Mouse (Mus musculus) frontal cortex, postnatal 14 days (tissue): ENCODE measurements at regions not wholly inside any gene's neighbourhood (a gene's known extent, or its start where the extent isn't known, plus 50 kb on each side); places are given as distances from the start of the nearest gene placed in this dataset.
A peak's percentile ranks its signal among the peaks of the same experiment; 100 is the strongest.

Experiments used
- DNase-seq, 2 experiments: peaks; one replicate each; pipeline ENCODE4 v3.0.0; 2022; ENCODE audit warnings: low spot score in 2 of 2

GRCm38 (mm10) chr1:137865030-137865429, 310.5 kb downstream of the Ptprc start:
- no peak for DNase-seq

DNA sequence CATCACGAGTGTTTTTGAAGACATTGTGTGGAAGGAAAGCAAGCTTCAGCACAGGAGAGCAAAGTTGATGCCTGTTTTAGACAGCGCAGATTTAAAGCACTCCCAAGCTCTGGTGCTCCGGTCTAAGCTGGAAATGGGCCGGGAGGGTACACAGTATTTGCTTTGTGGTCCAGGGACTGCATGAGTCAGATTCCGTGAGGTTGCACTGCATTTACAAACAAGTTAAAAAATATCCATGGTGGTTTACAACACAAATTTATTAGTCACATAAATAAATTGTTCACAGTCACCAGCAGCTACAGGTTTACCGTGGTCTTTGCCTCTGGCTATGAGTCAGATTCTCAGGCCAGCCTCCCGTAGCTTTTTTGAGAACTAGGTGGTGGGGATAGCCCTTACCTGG, 312.0 kb downstream of the Ptprc start:
- DNase-seq: no peak

DNA sequence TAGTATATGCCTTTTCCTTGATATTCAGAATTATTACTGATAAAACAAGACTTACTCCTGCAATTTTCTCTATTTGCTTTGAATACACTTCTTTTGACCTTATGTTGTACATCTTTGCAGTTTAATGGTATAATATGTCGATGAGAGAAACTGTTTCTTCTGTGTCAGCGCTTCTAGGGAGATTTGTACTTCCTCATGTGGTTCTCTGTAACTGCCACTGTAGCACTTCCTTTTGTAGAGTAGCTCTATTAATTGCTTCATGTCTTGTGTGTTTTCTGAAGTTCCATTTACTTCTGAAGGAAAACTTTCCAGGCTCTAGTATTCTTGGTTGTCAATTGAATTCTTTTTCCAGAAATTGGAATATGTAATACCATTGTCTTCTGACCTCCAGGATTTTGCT, 323.2 kb downstream of the Ptprc start:
- DNase-seq: no peak

- peak in 1 of 2 experiments; percentile 7 for DNase-seq
Observed at GRCm38 (mm10) chr1:137847311-137847923, 328.1 kb downstream of the Ptprc start.

DNA sequence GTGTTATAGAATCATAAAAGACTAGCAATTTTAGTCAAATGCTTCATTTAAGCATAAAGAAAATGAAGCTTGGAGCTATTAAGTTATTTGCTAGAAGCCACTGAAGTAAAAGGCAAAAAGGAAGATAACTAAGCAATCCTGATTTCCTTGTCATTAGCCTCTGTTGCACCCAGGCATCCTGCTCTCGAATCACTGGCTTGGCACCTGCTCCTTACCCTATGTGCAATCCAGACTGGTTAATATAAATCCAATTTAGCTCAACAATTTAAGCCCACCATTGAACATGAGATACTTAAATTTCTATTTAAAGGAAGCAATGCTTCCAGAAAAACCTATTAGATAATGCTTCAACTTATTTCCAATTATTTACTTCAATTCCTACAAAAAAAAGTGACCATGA, 328.7 kb downstream of the Ptprc start:
- DNase-seq: no peak

- DNase-seq: no peak
Observed at GRCm38 (mm10) chr1:137840531-137840930, 335.0 kb downstream of the Ptprc start.

GRCm38 (mm10) chr1:137839703-137840102, 335.8 kb downstream of the Ptprc start:
- no peak for DNase-seq

DNA sequence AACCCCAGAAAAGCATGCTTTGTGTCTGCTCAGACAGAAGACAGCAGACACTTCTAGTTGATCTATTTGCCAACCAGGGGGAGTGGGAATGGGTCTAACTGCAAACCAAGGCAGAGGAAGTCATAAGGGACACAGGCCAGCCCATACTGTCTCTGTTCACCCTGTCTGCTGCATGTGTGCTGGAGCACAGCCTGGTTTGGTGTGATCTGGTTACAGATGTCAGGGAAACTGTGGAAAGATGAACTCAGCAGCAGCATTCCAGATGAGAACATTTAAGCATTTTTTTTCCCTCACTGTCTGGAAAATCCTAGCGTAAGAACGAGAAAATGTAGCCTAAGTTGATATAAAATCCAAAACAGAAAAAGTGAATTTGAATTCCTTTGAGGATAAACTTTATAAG, 336.2 kb downstream of the Ptprc start:
- no peak for DNase-seq

GRCm38 (mm10) chr1:137838357-137838756, 337.2 kb downstream of the Ptprc start:
- DNase-seq: no peak

DNA sequence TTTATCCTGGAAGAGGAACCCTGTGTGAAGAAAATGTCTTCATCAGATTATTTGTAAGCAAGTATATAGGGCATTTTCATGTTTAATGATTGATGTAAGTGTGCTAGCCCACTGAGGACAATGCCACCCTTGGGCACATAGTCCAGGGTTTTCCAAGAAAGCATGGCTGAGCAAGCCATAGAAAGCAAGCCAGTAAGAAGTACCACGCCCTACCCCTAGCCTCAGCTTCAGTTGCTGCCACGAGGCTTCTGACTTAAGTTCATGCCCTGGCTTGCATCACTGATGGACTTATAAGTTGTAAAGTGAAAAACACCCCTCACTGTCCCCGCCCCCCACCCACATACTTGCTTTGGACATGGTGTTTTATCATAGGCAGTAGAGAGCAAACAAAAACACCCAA, 342.0 kb downstream of the Ptprc start:
- no peak for DNase-seq

DNA sequence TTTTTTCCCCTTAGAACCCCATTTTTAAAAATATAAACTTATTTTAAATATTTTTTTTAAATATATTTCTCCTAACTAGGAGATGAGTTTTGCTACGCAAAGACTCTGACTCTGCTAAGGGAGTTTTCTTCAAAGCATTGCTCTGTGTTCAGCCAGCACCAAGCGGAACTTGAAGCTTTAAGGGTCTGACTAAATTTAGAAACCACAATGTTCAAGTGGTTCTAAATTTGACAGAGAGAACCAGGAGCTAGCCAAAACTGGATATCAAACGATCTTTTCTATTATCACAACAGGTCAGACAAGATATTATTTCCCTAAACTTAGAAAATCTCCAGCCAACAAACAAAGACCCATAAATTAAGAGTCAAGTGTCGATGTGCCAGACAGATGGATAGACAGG, 344.2 kb downstream of the Ptprc start:
- DNase-seq: no peak

DNA sequence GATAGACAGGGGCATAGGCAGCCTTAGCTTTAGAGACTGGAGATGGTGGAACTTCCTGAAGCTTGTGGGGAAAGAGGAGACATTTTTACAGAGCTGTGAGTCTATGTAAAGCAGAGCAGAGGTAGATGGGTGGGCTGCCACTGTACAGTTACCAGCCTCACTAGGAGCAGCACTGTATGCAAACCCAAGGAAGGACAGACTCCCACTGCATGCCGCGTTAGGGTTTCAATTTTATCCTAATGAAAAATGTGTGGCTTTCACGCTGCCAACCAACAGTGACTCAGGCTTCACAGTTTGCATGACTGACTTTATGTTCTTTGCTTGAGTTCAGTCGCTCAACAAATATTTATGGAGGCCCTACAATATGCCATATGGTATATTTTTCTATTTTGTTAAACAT, 348.1 kb downstream of the Ptprc start:
- DNase-seq: no peak

DNA sequence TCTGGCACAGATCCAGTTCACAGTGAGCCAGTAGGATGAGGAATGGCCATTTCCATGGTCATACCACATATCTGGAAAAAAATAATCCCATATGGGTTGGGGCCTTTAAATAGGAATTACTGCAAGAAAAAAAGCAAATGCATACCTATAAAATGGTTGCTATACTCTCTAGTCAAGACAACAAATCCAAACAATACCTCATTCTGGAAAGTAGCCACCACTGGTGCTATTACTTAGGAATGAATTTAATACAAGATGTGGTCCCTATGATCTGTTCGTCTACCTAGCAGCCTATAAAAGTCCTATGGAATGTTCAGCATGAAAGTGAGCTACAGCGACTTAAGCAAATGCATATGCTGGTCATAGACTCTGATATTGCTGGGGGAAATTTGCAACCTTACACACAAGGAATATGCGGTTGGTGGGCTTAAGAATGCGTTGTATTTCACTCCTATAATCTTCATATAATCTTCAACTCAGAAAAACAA, 360.1 kb downstream of the Ptprc start:
- no peak for DNase-seq

DNA sequence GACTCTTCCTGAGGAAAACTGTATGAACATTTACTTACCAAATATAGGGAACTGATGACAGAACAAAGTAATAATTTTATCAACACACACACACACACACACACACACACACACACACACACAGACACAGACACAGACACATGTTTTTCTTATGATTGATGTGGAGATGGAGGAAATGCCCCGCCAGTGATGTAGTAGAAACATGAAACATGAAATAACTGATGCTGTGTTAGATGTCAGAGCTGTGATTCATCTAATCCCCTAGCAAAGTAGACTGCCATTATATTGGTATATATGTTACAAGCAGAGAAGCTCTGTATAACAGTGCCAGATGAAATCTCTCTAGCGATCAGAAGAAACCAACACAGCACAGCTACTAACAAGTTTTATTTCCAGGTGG, 361.0 kb downstream of the Ptprc start:
- DNase-seq: no peak

DNA sequence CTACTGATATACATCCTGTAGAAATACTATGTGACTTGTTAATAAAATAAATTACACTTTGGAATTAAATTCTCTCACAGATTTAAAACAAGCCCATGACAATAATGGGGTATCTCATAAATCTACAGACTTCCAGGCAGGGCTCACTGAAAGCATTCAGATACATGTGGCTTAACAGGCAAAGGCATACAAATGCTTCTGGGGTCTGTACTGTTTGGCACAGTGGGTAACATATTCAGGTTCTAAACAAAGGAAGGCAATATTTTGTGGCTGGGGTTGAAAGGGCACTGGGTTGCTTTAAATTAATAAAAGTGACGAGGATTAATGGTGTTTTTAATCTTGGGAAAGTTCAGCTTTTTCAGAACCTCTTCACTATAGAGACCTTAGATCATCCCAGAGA, 361.8 kb downstream of the Ptprc start:
- no peak for DNase-seq

- no peak for DNase-seq
Observed at GRCm38 (mm10) chr1:137811981-137812380, 363.5 kb downstream of the Ptprc start.

DNA sequence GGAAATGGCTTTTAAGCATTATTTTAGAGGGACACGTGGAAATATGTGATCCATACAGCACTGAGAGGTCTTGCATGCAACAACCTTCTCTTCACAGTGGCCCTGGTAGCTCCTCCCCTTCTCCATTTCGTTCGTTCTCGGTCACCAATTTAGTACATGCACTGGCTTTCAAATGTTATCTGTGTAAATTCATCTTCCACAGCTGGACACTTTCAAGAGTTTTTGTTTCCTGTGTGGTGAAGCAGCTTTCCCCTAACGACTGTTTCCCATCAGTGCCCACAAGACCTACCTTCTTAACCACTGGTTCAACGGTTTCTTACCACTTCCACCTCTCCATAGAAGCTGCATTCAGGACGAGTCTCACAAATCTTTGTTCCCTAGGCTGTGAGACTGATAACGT, 368.8 kb downstream of the Ptprc start:
- no peak for DNase-seq

DNA sequence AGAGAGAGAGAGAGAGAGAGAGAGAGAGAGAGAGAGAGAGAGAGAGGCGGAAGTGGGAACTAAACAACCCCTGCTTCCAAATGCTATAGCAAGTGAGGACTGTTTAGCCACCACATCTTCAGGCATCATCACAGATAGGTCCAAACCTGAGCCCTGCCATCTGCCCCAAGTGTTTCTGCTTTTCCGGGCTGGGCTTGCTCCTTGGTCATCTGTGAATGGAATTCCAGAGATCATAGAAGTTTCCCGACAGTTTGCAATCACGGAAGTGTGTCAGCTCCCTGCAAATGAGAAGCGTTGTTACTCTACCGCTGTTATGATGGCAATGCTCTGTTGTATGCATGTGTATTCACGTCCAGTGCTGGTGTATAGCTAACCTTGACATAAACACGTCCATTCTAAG, 369.3 kb downstream of the Ptprc start:
- DNase-seq: no peak

GRCm38 (mm10) chr1:137802119-137802518, 373.4 kb downstream of the Ptprc start:
- DNase-seq: no peak

GRCm38 (mm10) chr1:137800752-137801151, 374.8 kb downstream of the Ptprc start:
- no peak for DNase-seq

- DNase-seq: no peak
Observed at GRCm38 (mm10) chr1:137788789-137789188, 386.7 kb downstream of the Ptprc start.

DNA sequence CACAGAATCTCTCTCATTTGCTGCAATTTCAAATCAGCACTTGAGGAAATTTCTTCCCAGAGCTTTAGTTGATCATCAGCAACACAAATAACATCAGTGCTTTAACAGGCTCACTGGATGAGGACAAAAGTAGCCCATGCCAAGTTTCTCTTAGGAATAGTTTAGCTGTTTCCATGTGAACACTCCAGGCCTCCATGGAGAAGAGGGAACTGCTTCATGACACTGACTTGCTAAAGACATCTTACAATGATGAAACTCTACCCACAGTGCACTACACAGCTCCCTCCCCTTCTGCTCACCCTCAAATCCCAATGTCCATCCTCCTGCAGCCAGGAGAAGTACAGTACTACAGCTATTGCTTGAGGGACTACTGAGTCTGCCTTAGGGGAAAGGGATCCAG, 388.9 kb downstream of the Ptprc start:
- no peak for DNase-seq

DNA sequence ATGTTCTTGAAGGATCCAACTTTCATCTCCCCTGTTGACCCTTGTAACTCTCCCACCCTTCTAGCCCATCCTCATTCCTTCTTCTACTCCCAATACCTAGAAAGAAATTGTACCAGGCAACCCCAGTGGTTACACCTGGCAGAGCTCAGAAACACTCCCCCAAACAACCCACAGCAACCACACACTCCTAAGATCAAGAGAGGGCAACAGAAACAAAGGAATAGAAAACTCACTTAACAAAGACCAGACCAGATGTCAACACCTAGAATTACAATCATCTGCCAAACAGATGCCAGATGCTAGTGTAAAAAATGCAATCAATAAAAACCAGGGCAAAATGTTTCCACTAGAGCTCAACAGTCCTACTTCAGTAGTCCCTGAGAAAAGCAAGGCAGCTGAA, 400.9 kb downstream of the Ptprc start:
- DNase-seq: no peak

GRCm38 (mm10) chr1:137760797-137761196, 414.7 kb downstream of the Ptprc start:
- no peak for DNase-seq
